Comparison of ENCODE assay signal across 16 mouse cellular contexts in the genomic region with DNA sequence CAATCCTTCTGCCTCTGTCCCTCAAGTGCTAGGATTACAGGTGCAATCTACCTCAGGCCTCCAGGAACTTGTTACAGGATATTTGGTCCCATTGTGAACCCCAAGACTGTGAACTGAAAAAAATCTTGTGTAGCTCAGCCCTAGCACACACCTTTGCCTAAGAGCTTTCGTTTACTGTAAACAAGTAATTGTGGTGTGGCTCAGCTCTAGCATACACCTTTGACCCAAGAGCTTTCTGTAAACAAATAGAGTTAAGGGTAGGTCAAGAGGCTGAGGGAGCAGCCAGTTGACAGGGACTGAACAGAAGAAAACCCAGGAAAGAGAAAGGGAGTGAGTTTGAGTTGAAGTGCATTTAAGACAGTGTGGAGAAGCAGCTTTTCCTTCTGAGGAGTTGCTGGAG.
"Had no signal": no experiment of that assay in that cellular context is flagged by ENCODE, and none has a peak within 500 bp of the region (broad histone marks: within the 10 kb centered on the region; RNA-seq: fewer than 3 reads in every experiment).

No protein-coding gene starts in this region.

- H3K9ac ChIP-seq: neural tube, embryonic 13.5 days; neural tube, embryonic 15.5 days; stomach, embryonic 15.5 days had no signal

- H3K36me3 ChIP-seq: neural tube, embryonic 13.5 days; neural tube, embryonic 15.5 days; stomach, embryonic 15.5 days had no signal

- H3K4me2 ChIP-seq: neural tube, embryonic 13.5 days; neural tube, embryonic 15.5 days; stomach, embryonic 15.5 days had no signal

- DNase-seq: retina, postnatal 1 day; right cerebral cortex, adult 18-20 months; right cerebral cortex, postnatal 14 days; right cerebral cortex, postnatal 25 days; right cerebral cortex, postnatal 4 days; spleen, adult 18-20 months; thymus, adult 18-20 months; thymus, adult 2 months; thymus, postnatal 14 days; thymus, postnatal 25 days; thymus, postnatal 36 days; thymus, postnatal 4 days had no signal

- H3K4me3 ChIP-seq: neural tube, embryonic 13.5 days; neural tube, embryonic 15.5 days; stomach, embryonic 15.5 days had no signal

- H3K27me3 ChIP-seq: neural tube, embryonic 13.5 days; neural tube, embryonic 15.5 days; stomach, embryonic 15.5 days had no signal

- H3K27ac ChIP-seq: neural tube, embryonic 13.5 days; neural tube, embryonic 15.5 days; stomach, embryonic 15.5 days; stomach, postnatal 0 days had no signal

- H3K4me1 ChIP-seq: neural tube, embryonic 13.5 days; neural tube, embryonic 15.5 days; stomach, embryonic 15.5 days had no signal

- H3K9me3 ChIP-seq: neural tube, embryonic 13.5 days; neural tube, embryonic 15.5 days; stomach, embryonic 15.5 days had no signal
